Mouse (Mus musculus) gastrocnemius, postnatal 10 days (tissue): ENCODE measurements around the gene Cox4i2. TPM values are rescaled to one million over a fixed set of nuclear protein-coding genes. Genes with fewer than 3 reads are reported as not detected.

Experiments used
- DNase-seq: peaks from one replicate; pipeline ENCODE4 v3.0.0; 2021; ENCODE audit warnings: mixed read lengths
- long read RNA-seq, 2 experiments: library from polyadenylated mRNA; stranded (forward); transcript quantifications; one replicate each; pipeline ENCODE4 v2.0.0; 2021
- total RNA-seq, 2 experiments: library from RNA; stranded (reverse); gene quantifications; 2 replicates each; pipeline ENCODE4 v1.2.3; 2021

The Cox4i2 gene
- total RNA-seq, result 1 to 10 TPM; 5.6 to 6.9 TPM
- long read RNA-seq, experiment 1, partial matches to known transcripts, result 0 of 4 reads
- long read RNA-seq, experiment 1, other reads (novel, unspliced or antisense), result 0 of 4 reads
- long read RNA-seq, experiment 2, partial matches to known transcripts, result 0 of 2 reads
- long read RNA-seq, experiment 2, other reads (novel, unspliced or antisense), result 0 of 2 reads

DNA sequence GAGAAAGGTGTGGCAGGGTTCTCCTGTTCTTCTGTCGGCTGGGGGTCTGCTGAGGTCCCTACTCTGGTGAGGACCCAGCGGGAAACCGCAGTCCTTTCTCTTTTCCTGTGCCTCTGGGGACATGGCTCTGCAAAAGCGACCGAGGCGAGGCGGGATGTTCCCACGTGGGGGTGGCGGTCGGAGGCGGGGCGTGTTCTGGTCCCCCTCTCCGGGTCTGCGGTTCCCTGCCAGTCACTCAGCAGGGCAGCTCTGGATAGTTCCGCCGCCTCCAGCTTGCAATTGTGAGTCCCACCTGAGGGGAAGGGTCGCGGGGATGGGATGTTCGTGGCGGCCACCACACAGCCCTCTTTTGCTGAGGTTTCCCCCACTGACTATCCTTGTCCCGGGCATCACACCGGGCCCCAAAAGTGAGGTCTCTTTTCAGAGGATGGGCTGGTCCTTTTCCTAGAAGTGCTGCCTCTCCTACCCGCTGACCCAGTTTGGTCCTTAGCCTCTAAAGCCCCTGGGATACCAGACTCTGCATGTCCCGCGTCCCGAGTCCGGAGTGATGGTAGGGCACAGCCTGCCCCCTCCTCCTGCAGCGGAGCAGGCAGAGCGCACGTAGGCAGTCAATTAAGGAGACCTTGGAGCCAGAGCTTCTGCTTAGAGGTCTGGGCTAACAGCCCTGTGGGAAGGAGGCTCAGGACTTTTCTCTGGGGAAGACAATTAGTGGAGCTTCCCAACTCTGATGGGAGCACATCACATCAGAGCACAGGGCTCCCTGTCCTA is at the start of gene Cox4i2:
Gene Cox4i2 (plus strand): TSS at position 230 of the 768 bp plus-strand sequence.
- no peak for DNase-seq

DNA sequence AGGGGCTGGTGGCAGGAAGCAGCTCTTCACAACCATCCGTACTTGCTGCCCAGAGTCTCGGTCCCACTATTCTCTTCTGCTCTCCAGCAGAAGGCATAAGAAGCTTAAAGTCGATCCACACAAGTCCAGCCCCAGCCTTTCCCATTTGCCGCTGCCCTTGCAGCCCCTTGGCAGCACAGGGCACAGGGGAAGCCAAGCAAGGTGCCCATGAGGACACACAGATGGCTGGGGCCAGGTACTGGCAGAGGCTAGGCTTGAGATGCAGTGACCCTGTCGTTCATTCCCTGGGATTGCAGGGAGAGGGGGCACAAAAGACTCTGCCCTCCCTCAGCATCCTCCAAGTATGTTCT is 49.7 kb upstream of the Cox4i2 start:
- DNase-seq, result no peak

DNA sequence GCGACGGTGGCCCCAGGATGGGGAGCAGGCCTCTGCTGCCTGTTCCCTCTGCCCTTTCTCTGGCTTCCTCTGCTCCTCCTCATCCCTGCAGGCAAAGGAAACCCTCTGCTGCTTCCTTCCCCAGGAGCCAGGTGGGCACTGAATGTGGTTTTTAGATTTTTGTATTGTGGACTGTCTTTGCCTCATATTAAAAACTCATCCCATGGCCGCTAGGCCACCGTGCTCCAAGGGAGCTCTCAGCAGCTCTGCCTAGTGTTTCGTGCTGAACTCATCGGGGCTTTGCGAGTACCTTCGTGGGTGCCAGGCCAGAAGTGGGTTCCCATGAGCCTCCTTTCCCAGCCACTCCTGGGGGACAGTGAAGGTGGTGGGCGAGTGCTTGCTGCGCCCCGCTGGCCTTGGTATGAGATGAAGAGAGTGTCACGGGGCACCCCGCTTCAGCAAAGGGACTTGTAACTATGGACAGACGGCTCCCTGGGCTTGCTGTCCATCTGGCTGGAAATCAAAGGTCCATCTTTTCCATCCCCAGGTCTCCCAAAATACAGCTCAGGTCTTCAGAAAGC is 49.1 kb upstream of the Cox4i2 start:
- DNase-seq, result no peak

DNA sequence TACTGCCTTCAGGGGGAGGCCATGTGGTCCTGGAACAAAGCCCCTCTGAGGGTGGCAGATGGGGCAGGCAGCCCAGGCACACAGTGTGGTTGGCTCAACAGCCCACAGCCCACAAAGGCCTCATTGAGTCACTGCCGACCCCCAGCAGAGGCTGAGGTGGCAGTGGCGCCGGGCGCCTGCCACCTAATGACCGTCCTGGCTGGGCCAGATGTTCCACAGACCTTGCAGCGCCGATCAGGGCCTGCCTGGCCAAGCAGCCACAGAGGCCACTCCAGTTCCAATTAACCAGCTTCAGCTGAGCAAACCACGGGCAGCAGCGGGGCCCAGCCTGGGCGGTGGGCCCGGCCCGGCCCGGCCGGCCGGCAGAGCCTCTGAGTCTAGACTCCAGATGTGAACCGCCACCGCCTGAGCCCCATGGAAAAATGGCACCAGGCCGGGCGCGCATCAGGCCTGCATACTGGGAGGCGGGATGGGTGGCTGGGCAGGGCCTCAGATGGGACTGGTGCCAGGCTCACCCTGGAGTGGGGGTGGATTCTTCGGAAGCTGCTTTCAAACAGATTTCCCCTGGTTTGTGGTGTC is 47.9 kb upstream of the Cox4i2 start:
- peak; percentile 78 for DNase-seq

DNA sequence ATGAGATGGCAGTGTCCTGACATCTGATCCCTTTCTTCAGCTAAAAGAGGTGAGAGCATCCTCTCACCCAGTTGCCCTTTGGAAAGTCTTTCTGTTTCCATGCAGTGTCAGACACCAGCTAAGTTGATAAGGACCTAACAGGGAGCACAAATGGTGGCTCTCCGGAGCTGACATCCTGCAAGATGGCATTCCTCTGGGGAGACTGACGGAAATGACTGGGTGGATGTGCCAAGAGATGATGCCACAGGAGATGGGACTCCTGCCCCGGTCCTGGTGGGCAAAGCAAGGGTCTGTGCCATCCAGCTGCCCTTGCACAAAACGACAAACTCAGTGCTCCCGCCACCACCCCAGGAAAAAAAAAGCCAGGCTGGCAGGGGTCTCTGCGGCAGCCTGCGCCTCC is 46.8 kb upstream of the Cox4i2 start:
- no peak for DNase-seq

DNA sequence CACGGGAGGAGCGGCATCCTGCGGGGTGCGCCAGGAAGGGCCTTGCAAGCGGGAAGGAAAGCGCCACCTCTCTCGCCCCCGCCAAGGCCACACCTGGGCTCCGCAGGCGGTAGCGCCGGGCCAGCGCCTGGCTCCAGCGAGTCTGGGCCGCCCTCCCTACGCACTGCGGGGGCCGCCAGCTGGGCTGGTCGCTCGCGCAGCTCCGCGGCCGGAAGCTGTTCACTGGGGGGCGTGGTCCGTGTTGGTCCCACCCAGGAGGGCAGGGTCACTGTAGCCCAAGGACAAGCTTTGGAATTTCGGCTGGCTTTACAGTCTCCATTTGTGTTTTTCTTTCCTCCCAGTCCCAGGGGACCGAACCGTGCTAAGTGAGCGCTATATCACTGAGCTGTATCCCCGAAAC is 46.3 kb upstream of the Cox4i2 start:
- peak; percentile 90 for DNase-seq

DNA sequence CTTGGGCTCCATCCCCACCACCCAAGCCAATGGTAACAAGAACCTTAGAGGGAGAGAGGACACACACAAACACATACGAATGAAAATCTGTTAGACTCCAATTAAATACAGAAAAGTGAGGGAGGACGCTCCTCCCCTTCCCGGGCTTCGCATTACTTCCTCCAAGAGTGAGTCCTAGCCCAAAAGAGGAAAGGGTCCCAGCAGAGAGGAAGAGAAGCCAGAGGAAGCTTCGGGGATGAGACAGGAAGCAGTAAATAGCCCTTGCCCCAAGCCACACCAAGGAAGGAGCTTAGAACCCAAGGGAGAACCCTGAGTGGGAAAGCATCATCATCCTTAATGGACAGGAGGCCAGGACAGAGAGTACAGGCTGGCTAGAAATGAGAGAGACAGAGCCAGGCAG is 44.9 kb upstream of the Cox4i2 start:
- DNase-seq, result no peak

DNA sequence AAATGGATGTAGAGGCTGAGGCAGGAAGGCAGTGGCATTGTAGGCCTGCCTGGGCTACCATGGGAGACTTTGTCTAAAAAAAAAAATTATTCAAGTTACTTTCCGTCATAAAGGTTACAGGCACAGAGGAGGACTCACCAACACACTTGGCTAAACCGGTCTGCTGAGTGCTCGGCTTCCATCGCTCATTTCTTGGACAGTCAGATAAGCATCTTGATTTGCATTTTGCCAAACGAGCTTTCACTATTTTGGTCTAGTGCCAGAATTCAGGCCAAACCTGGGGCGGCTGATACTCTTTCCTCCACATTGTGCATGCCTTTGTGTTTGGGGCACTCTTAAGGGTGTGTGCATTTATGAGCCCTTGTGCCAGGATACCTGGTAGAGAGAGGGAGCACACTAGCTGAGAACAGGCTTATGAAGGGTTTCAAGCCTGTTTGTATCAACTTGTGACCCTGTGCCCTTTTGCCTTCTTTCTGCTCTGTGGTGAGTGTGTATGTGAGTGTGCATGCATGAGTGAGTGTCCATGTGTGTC is 37.7 kb upstream of the Cox4i2 start:
- DNase-seq, result no peak

DNA sequence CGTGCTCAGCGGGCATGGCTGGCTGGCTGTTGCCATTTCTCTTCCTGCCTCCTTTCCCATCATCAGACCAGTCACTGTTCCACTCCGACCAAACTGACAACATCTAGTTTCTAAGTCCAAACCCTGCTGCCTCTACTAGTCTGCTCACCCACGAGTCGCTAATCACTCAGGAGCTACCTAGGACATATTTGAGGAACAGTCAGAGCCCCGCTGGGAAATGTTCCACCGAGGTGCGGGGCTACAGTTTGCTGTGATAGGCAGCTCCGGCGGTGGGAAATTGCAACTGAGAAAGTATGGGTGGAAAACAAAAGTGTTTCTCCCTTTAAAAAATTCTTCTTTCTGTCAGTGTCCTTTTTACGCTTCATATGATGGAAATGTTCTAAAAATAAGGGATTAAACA is 36.3 kb upstream of the Cox4i2 start:
- DNase-seq, result no peak

DNA sequence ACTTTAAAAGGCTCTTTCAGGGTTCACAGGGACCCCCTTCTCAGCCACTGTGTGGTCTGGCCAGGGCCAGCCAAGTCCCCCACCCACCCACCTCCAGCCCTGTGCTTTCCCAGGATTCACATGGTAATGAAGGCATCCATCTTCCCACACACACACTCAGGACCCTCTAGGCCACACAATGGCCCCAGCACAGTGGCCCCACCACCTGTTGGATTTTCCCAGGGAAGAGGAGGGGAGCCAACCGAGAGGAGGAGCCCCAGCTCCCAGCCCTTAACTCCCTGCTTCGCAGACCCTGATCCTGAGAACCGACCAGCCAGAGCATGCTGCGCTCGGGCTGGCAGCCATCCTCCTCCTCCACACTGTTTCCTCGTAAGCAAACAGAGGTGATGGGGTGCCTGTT is 35.9 kb upstream of the Cox4i2 start:
- DNase-seq, result no peak

DNA sequence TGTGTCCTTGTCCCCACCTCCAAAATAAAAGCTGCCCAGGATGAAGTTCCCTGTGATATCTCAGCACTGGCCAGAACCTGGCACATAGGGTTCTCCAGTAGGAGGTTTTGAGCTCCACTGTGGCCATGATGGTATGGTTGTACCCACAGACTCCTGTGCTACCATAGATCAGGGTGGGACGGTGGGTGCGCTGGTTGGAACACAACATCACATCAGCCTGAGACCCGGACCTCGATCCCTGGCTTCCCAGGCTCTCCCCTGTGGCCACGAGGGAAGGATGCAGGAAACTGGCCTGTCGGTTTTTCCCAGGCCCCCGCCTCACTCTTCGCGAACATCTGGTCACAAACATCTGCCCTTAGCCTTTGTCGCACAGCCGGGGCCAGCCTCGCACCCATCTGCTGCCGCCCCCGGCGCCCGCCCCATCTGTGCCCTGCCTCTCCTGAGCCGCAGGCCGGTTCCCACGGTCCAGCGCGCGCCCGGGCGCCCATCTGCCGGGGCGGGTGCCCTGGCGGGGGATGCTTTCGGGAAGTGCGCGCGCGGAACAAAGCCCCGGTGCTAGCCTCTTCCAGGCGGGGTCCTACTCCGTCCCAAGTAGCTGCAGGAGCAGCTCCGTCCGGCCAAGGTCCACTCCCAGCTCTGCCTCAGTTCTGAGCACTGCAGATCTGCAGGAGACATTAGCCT is 30.2 kb upstream of the Cox4i2 start:
- peak; percentile 62 for DNase-seq

DNA sequence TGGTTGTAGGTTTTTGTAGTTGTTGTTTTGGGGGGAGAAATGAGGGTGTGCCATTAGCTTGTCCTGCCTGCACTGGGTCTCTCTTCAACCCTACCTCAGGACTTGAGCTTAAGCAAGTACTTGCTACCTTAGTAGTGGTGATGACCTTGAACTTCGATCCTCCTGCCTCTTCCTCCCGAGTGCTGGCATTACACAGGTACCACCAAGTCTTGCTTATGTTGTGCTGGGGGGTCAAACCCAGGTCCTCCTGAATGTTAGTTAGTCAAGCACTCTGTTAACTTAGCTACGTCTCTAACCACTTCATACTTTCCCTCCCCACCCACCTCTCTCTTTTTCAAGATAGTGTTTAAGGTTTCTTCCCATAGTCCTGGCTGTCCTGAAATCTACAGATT is 29.6 kb upstream of the Cox4i2 start:
- no peak for DNase-seq

DNA sequence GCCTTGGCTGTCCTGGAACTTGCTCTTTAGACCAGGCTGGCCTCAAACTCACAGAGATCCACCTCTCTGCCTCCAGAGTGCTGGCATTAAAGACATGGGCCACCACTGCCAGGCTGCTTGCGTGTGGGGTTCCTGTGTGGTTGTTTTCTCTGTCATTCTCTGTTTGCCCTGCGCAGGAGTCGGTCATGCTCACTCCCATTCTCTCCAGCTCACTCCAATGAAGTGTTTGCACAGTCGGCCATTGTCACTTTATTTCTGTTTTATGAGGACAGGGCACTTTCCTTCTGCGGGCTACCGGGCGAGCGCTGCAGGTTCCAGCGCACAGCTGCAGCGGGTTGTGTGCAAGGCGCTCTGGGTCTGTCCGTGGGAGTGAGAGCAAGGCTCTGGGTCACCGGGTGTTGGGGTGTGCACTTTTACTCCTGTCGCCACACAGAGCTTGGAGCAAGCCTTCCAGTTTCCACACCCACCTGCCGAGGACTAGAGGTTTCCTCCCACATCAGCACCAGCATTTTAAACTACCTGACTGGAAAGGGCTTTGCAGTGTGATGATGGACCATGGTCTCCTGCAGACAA is 28.7 kb upstream of the Cox4i2 start:
- no peak for DNase-seq

DNA sequence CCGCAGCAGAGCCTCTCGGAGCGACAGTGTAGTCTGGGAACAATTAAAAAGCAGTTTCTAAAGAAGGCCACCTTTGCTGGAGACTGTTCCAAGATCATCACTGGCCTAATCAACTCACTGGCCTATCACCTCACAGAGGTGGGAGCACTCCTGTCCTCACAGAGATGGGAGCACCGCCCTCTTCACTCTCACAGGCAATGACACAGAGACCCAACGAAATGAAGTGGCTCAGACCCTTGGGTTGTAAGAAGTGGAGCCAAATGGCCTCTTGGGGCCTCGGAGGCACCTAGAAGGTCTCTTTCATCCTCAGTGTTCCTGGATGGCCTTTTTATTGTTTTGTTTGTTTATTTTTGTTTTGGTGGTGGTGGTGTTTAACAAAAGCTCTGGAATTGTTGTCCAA is 27.8 kb upstream of the Cox4i2 start:
- DNase-seq, result no peak

DNA sequence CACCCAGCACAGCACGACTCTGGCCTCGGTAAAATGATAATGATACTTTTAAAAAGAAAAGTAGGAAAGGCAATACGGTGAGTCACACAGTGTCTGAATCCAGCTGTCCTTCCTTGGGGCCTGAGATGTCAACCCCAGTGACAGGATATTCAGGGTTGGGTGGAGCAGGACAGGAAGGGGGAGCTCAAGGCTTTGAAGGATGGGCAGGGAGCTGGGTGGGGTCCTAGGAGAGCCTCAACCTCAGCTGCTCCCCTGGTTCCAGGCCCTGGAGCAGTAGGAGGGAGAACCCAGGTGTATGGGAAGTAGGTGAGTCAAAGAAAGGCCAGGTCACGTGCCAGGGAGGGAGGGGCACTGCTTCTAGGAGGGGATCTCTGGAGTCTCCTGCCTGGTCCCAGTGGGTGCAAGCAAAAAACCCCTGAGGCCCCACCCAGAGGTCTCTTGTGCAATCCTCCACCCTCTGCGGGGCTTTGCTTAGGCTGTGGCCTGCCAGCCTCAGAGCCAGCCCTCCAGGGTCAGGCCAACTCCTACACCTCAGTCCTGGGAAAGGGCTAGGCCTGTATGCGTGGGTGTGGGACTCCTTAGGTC is 27.1 kb upstream of the Cox4i2 start:
- no peak for DNase-seq

DNA sequence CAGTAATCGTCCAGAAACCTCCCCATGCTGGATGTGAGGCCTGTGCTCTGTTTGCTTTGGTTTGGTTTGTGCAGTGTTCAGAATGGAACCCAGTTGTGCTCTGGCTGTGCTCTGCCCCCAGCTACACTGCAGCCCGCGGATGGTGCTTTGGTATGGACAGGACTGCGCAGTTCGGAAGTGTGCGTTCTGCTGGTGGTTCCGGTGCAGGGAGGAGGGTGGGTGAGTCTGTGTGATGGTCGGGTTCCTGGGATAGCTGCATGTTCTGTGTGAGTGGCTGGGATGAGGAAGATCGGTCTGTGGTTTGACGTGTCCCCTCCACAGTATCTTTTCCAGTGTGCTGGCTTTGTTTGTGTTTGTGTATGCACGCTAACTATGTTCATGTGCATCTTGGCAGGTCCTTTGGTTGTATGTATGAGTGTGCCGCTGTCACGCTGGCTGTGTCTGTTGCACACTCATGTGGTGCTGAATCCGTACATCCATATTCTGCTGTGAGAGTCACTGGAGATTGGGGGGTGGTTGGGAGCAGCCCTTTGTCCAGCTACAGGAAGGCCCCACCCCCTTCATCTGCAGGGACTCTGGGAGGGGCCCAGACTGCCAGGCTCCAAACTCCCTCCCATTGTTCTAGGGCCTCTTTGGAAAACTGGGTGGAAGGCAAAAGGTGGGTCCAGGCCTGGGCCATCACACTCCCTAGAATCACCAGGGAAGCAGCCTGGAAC is 26.0 kb upstream of the Cox4i2 start:
- no peak for DNase-seq

DNA sequence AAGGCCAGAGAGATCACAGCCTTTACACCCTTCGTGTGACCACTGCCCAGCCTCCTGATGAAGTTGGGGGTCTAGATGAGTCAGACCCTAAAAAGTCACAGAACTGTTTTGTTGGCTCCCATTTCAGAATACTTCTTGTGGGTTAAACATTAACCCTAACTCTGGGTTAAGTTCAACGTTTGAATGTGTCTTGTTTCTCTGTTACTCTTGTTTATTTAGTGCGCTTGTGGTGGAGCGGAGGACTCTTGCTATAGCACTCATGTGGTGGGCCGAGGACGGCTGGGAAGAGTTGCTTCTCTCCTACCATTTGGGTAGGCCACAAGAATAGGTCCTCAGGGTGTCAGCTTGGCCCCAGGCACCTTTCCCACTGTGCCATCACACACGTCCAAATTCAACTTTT is 25.4 kb upstream of the Cox4i2 start:
- DNase-seq, result no peak

DNA sequence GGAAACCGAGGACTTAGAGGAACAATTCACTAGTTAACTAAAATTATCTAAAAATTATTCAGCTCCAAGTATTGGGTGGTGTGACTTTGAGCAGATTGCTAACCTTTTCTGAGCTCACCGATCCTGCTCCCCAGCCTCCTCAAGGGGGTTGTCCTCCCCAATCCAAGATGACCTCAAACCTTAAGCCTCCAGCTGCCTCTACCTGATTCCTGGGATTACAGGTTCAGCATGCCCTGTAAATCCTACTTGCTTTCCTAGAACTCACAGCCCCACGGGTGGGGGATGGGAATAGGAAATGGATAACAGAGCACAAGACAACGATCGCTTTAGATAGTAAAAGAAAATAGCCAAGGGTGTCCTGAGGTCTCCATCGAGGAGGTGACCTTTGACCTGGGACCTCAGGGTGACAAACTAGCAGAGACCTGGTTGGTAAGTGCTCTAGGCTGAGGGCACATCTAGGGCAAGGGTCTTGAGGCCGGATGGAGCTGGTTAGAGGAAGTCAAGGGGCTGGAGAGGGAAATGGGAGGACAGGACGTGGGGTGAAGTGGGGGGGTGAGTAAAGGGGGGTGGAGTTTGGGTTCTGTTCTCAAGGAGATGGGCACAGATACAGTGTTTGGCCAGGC is 24.8 kb upstream of the Cox4i2 start:
- no peak for DNase-seq

DNA sequence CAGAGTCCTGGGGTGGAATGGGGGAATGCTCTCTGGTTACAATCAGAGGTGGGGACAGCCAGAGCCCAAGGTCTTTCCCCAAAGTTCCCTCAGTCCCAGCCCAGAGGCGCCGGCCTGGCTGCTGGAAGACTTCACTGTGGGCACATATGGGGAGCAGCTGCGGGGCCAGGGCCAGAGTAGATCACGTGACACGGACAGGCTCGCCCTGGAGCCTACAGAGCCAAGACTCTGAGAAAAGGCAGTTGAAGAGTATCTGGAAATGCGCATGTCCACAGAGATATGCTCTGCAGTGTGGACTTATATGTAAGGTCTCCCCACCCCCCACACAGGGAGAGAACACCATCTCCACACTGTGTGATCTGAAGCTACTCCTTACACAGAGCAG is 24.3 kb upstream of the Cox4i2 start:
- peak; percentile 61 for DNase-seq

DNA sequence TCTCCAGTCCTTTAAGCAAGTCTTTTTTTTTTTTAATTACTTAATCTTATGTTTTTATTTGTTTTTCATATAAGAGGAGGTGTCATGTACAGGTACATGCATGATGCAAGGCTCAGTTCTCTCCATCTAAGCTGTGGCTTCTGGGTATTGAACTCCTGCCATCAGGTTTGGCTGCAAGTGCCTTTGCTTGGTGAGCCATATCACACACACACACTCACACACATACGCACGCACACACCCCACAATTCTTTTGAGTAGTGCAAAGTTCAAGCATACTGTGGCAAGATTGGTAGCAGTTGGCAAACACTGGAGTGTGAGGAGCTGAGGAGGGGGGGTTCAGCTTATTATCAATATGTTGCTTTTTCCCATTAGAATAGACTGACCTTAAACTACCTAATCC is 20.8 kb upstream of the Cox4i2 start:
- no peak for DNase-seq

DNA sequence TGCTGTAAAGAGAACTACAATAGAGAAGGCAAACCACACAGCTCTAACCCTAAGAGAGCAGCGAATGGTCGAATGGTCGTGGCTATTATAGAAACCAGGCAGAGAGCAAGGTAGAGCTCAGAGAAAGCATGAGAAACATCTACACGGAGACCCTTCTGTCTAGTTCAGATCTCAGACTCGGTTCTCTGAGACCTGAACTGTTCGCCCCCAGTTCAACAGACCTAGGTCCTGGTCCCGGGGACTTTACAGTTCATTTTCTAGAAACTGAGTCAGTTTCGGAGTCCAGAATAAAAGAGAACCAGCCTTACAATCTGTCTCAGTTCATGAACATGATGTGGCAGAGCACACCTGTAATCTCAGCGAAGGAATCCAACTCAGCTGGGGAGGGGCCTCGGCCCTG is 19.5 kb upstream of the Cox4i2 start:
- no peak for DNase-seq
